Mouse (Mus musculus) embryonic facial prominence, embryonic 12.5 days (tissue): Measurements from ENCODE around the gene Lmntd1. TPM values are rescaled to one million over a fixed set of nuclear protein-coding genes. Genes with fewer than 3 reads are reported as not detected.

Experiments used
- ATAC-seq: fragments of 200-750 bp; cut with Nextera tagmentation; 2 replicates; pipeline ENCODE4 v1.8.0; 2017; ENCODE audit not compliant: insufficient number of reproducible peaks, insufficient read depth, low FRiP score, low TSS enrichment
- H3K27ac ChIP-seq: fragments of 300-500 bp; sonication (generic); 2 replicates; pipeline ENCODE4 v1.5.1; 2016; ENCODE audit warnings: mild to moderate bottlenecking
- H3K27me3 ChIP-seq: fragments of 300-500 bp; sonication (generic); 2 replicates; pipeline ENCODE4 v1.6.1; 2016; ENCODE audit warnings: mild to moderate bottlenecking, moderate library complexity
- H3K36me3 ChIP-seq: fragments of 300-500 bp; sonication (generic); 2 replicates; pipeline ENCODE4 v1.6.1; 2016; ENCODE audit warnings: mild to moderate bottlenecking
- H3K4me1 ChIP-seq: fragments of 300-500 bp; sonication (generic); 2 replicates; pipeline ENCODE4 v1.6.1; 2016
- H3K4me2 ChIP-seq: fragments of 300-500 bp; sonication (generic); replicated peaks from 2 replicates; pipeline ENCODE4 v1.6.1; 2016; ENCODE audit warnings: mild to moderate bottlenecking, moderate library complexity
- H3K4me3 ChIP-seq: fragments of 300-500 bp; sonication (generic); 2 replicates; pipeline ENCODE4 v1.5.1; 2016; ENCODE audit warnings: mild to moderate bottlenecking
- H3K9ac ChIP-seq: fragments of 300-500 bp; sonication (generic); 2 replicates; pipeline ENCODE4 v1.6.1; 2016; ENCODE audit warnings: mild to moderate bottlenecking, moderate library complexity
- H3K9me3 ChIP-seq: fragments of 300-500 bp; sonication (generic); 2 replicates; pipeline ENCODE4 v1.6.1; 2016; ENCODE audit warnings: mild to moderate bottlenecking, moderate library complexity
- whole genome bisulfite sequencing: fragments of 180-500 bp; shearing (Covaris S2); methylation state at CpG from one replicate; pipeline ENCODE4 v1.1.7; 2016; 5-methylcytosine and 5-hydroxymethylcytosine counted together
- polyA plus RNA-seq: library from polyadenylated mRNA; unstranded; fragments of >200 nt; fragmentation: Nextera tagmentation; extraction: Ambion mirVana; gene quantifications from 2 replicates; pipeline ENCODE4 v1.2.1, GENCODE M21; 2016

Gene Lmntd1
- polyA plus RNA-seq, 1 experiment from 2014 or later: 0.19 TPM

DNA sequence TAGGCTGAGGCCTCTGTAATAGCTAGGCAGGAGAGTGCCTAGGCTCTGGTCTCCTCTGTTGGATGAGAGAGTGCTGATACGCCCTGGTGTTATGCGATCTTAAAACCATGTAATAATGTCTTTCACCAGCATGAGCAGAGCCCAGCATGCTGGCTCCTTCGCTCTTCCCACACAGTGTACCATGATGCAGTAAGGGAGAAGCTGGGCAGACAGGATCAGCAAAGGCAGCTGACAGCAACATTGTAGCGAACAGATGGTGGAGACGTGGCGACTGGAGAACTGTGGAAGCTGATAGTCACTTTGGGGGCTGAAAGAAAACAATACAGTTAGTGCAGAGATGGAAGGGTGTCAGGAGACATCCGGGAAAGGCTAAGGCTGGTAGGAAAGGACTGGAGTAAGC is 224.2 kb downstream of the Lmntd1 start:
- no peak overlapping the region for H3K4me2 ChIP-seq
- no peaks in the 10 kb centered on the region for H3K27me3 ChIP-seq
- no peak overlapping the region for H3K4me3 ChIP-seq
- H3K9ac ChIP-seq: no peak overlapping the region
- peak overlapping the region; percentile 80 for H3K27ac ChIP-seq
- H3K4me1 ChIP-seq: peaks cover 28% of the 10 kb centered on the region
- no peaks in the 10 kb centered on the region for H3K36me3 ChIP-seq
- peak; percentile 66 for ATAC-seq
- H3K9me3 ChIP-seq: no peaks in the 10 kb centered on the region
- WGBS: 51% methylated on average over 7 of the region's 7 CpGs

DNA sequence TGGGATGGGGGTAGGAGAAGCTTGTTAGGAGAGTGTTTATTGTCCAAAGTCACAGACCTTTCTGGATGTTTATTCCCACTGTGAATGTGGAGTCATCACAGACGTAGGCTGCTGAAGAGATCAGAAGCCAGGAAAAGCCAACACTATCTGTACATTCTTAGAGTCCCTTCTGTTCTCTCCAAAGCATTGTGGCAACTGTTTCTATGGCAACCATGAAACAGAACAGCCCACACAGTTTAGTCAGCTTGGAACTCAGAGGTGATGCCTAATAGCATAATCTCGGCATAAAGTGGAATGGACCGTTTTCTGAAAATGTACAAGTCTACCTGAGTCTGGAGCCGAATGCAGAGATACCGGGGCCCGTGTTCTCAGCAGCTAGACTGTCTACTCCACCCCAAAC is 226.7 kb downstream of the Lmntd1 start:
- no peak overlapping the region for H3K27ac ChIP-seq
- H3K4me2 ChIP-seq: no peak overlapping the region
- H3K9ac ChIP-seq: no peak overlapping the region
- no peaks in the 10 kb centered on the region for H3K27me3 ChIP-seq
- no peaks in the 10 kb centered on the region for H3K9me3 ChIP-seq
- 79% methylated on average over 6 of the region's 6 CpGs for WGBS
- no peaks in the 10 kb centered on the region for H3K36me3 ChIP-seq
- peaks cover 35% of the 10 kb centered on the region for H3K4me1 ChIP-seq
- H3K4me3 ChIP-seq: no peak overlapping the region
- ATAC-seq: no peak

DNA sequence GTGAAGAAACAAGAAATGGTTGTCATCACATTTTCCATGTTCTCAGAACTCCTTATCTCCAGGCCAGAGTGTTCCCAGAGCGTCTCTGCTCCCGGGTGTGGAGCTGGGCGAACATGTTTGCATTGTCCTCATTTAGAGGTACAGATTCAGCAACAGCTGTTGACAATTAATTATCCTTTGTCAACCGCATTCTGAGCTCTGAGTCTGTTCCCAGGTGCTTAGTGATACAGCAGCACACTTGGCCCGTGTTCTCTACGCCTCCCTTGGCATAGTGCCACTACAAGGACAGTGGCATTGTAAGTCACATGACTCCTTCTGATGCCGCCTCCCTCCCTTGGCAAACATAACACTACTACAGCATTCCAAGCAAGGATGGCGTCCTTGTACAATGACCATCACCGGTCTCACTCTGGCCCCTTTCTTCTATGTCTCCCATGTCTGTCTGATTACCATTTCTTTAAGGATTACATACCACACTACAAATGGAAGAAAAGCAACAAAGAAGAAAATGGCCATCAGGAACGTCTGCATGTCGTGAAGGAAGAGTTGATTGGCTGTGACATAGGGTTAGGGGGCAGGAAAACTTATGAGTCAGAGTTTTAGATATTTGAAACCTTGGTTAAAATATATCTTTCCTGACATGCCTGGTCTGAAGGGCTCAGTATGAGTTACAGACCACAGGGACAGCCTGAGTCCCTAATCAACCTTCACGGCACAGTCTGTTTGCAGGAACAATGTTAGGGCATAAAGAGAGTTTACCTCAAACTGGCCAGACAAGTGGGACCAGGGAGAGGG is 231.3 kb downstream of the Lmntd1 start:
- Histone ChIP-seq H3K4me2 (no peak overlapping the region), H3K27me3 (no peaks in the 10 kb centered on the region), H3K4me1 (peaks cover 20% of the 10 kb centered on the region), H3K9me3 (no peaks in the 10 kb centered on the region), H3K27ac (no peak overlapping the region), H3K36me3 (no peaks in the 10 kb centered on the region), H3K4me3 (no peak overlapping the region), H3K9ac (no peak overlapping the region)
- ATAC-seq: no peak
- 66% methylated on average over 12 of the region's 12 CpGs for WGBS

DNA sequence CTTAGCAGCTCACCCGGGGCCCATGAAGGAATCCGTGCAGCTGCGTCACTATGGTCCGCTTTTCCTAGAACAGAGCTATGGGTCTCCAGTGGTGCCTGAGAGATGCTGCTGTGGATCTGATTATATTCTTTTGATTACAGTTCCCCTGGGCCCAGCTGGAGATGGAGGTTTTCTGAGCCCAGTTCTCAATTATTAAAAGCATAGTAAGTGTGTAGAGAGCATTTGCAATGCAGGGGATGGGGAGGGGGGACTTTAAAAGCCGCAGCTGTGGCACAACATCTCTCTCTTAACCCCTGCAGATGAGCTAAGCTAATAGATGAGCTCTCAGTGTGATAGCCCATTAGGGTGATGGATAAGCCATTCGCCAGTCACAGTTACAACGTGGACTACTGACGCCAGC is 233.2 kb downstream of the Lmntd1 start:
- 87% methylated on average over 8 of the region's 8 CpGs for WGBS

DNA sequence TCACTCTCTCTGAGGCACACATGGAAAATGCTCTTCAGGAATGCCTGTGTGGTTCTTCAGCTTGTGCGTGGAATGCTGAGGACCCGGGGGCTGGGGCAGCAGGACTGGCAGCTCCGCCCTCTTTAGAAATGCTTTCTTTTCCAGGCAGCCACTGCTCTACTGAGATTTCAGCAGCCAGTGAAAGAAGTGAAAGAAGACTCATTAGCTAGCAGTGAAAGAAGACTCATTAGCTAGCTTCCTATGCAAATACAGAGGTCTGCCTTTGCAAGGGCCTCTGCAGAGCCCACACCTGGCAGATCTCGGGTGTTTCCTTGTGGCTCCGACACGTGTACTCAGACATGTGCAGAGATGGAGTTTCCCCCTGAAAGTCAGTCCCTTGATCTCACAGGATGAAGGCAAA is 234.9 kb downstream of the Lmntd1 start:
- peaks cover 15% of the 10 kb centered on the region for H3K4me1 ChIP-seq
- ATAC-seq: no peak
- H3K4me3 ChIP-seq: no peak overlapping the region
- WGBS: 35% methylated on average over 6 of the region's 6 CpGs
- no peak overlapping the region for H3K27ac ChIP-seq
- no peaks in the 10 kb centered on the region for H3K36me3 ChIP-seq
- H3K4me2 ChIP-seq: no peak overlapping the region
- H3K9me3 ChIP-seq: no peaks in the 10 kb centered on the region
- H3K27me3 ChIP-seq: no peaks in the 10 kb centered on the region
- no peak overlapping the region for H3K9ac ChIP-seq

More for the DNA sequence above, 233.2 kb downstream of the Lmntd1 start:
- Histone ChIP-seq H3K36me3 (no peaks in the 10 kb centered on the region), H3K27me3 (no peaks in the 10 kb centered on the region), H3K27ac (no peak overlapping the region), H3K9ac (no peak overlapping the region), H3K4me3 (no peak overlapping the region), H3K4me2 (no peak overlapping the region), H3K4me1 (peaks cover 15% of the 10 kb centered on the region), H3K9me3 (no peaks in the 10 kb centered on the region)
- no peak for ATAC-seq

DNA sequence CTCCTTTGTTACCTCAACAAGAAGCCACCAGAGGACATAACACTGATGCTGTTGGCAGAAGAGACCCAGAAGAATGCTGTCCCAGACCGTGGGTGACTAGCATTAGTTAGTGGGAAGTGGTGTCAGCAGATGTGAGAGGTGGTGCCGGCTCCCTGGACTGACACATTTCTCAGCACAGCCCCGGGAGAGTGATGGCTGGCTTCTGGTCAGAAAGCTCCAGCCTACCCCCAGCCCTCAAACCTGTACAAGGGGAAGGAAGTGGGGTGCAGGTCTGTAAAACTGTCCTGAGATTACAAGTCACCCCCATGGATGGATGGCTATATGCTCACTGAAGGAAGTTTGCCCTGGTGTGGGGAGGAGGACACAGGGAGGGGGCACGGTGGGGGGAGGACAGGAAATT is 235.4 kb downstream of the Lmntd1 start:
- no peak for ATAC-seq
- H3K9ac ChIP-seq: no peak overlapping the region
- H3K4me3 ChIP-seq: no peak overlapping the region
- H3K4me1 ChIP-seq: peaks cover 15% of the 10 kb centered on the region
- no peaks in the 10 kb centered on the region for H3K9me3 ChIP-seq
- WGBS: 67% methylated on average over 4 of the region's 4 CpGs
- no peak overlapping the region for H3K27ac ChIP-seq
- H3K4me2 ChIP-seq: no peak overlapping the region
- H3K27me3 ChIP-seq: no peaks in the 10 kb centered on the region
- H3K36me3 ChIP-seq: no peaks in the 10 kb centered on the region

DNA sequence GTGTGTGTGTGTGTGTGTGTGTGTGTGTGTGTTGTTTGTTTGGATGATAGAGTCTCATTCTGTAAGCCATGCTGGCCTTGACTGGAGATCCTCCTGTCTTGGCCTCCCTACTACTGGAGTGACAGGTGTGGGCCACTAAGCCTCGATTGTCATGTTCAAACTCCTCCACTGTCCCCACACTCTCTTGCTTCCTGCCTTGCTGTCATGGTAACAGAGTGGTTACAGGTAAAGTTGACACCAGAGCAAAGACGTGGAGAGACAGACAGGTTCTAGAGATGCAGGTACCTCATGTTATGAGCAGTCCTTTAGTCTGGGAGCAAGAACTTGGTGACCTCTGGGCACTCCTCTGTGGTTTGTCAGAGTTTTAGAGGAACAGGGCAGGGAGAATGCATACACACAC is 239.7 kb downstream of the Lmntd1 start:
- H3K27ac ChIP-seq: no peak overlapping the region
- no peaks in the 10 kb centered on the region for H3K9me3 ChIP-seq
- 77% methylated on average over 2 of the region's 2 CpGs for WGBS
- H3K4me1 ChIP-seq: peaks cover 10% of the 10 kb centered on the region
- no peak overlapping the region for H3K4me3 ChIP-seq
- no peaks in the 10 kb centered on the region for H3K27me3 ChIP-seq
- ATAC-seq: no peak
- no peak overlapping the region for H3K9ac ChIP-seq
- H3K36me3 ChIP-seq: no peaks in the 10 kb centered on the region
- no peak overlapping the region for H3K4me2 ChIP-seq

DNA sequence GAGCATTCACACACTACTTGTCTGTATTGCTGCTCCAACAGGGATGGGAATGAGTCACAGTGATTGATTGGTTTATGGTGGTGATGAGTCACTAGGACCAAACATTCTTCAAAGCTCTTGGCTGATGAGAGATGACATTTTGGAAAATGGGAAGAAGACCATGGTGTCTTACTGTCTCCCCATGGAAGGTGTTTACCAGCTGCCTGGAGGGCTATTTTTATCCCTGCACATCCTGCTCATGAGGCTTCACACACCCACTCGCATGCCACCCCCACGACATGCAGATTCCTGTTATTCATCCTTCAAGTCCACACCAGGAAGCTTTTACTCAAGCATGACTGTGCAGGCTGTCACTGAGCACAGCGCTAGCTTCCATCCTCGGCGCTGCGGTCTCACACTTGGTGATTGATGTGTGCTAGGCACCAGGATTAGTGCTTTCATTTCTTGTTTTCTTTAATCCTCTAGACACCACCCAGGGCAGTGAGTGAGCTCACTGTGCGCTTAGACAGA is 240.4 kb downstream of the Lmntd1 start:
- H3K9ac ChIP-seq: no peak overlapping the region
- no peak overlapping the region for H3K4me2 ChIP-seq
- 57% methylated on average over 7 of the region's 7 CpGs for WGBS
- H3K27ac ChIP-seq: no peak overlapping the region
- no peaks in the 10 kb centered on the region for H3K27me3 ChIP-seq
- no peaks in the 10 kb centered on the region for H3K9me3 ChIP-seq
- H3K4me1 ChIP-seq: peaks cover 10% of the 10 kb centered on the region
- ATAC-seq: no peak
- no peak overlapping the region for H3K4me3 ChIP-seq
- H3K36me3 ChIP-seq: no peaks in the 10 kb centered on the region

DNA sequence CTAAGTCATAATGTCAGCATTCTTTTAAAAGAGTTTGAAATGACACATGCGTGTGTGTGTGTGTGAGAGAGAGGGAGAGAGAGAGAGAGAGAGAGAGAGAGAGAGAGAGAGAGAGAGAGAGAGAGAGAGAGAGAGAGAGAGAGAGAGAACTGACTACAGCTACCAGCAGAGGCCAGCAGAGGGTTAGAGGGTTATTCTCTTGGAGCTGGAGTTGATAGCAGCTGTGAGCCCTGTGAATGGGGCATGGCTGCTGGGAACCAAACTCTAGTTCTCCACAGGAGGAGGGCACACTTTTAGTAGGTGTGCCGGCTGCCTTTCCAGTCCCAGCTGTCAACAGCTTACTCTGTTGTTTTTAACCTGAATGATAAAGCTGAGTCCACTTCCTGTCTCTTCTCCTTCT is 242.1 kb downstream of the Lmntd1 start:
- Histone ChIP-seq H3K36me3 (no peaks in the 10 kb centered on the region), H3K9me3 (no peaks in the 10 kb centered on the region), H3K27me3 (no peaks in the 10 kb centered on the region), H3K4me1 (peaks cover 9% of the 10 kb centered on the region), H3K27ac (no peak overlapping the region), H3K4me2 (no peak overlapping the region), H3K4me3 (no peak overlapping the region), H3K9ac (no peak overlapping the region)
- no peak for ATAC-seq
- WGBS: 55% methylated on average over 2 of the region's 2 CpGs

DNA sequence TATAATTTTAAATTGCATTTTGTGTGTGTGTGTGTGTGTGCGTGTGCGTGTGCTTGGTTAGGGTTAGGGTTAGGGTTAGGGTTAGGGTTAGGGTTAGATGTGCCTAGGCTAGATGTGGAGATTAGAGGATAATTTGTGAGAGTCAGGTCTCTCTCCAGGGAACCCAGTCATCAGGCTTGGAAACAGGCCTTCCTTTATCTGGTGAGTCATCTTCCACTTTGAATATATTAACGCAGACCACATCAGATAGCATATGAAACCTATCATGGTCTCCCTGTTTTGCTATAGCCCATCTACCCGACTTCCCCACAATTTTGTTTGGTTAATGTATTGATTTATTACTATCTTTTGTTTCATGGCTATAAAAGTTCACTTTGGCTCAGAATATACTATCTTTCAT is 242.5 kb downstream of the Lmntd1 start:
- no peak overlapping the region for H3K4me2 ChIP-seq
- no peaks in the 10 kb centered on the region for H3K27me3 ChIP-seq
- no peak for ATAC-seq
- no peaks in the 10 kb centered on the region for H3K36me3 ChIP-seq
- no peak overlapping the region for H3K27ac ChIP-seq
- no peak overlapping the region for H3K9ac ChIP-seq
- WGBS: 68% methylated on average over 4 of the region's 4 CpGs
- no peak overlapping the region for H3K4me3 ChIP-seq
- H3K9me3 ChIP-seq: no peaks in the 10 kb centered on the region
- peaks cover 9% of the 10 kb centered on the region for H3K4me1 ChIP-seq

DNA sequence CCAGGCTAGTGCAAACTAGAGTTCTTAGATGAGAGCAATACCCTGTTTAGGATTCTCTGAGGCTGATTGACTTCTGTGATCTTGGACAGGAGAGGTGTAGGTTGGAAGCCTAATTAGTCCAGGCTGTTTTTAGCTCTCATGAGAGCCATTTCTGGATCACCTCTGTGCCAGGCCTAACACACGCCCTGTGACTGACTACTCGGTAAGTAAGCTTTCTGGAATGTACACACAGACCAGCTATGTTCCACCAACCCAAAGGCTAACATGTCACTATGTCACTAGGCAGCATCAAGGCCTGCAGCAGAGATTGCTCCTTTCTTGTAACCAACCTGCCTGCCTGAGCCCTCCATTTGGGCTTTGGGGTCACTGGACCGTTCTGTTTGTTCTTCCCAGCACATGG is 243.8 kb downstream of the Lmntd1 start:
- Histone ChIP-seq H3K27me3 (no peaks in the 10 kb centered on the region), H3K36me3 (no peaks in the 10 kb centered on the region), H3K4me1 (peaks cover 9% of the 10 kb centered on the region), H3K9ac (no peak overlapping the region), H3K4me3 (no peak overlapping the region), H3K27ac (no peak overlapping the region), H3K4me2 (no peak overlapping the region), H3K9me3 (no peaks in the 10 kb centered on the region)
- 53% methylated on average over 3 of the region's 3 CpGs for WGBS
- ATAC-seq: no peak

DNA sequence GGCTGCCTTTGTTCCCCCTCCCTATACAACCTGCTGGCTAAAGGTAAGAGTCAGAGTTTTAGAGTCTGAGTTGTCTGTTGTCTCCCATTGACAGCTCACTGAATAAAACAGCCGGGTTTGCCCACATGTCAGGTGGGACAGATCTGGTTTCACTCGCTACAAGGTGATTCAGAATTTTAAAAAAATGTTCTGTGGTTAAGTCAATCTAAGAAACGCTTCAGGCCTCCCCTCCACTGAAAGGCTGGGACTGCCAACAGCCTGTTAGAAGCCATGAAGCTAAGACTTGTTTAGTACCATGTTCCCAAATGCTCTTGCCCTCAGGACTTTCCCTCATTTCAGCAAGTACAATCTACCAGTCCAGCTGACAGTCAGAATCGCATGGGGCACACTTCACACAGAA is 244.8 kb downstream of the Lmntd1 start:
- WGBS: 28% methylated on average over 4 of the region's 4 CpGs
- 0 out of 2 replicates have a peak overlapping the region, but pooled peaks have one; percentile 0 for H3K27ac ChIP-seq
- peaks cover 11% of the 10 kb centered on the region for H3K4me1 ChIP-seq
- H3K27me3 ChIP-seq: no peaks in the 10 kb centered on the region
- H3K4me2 ChIP-seq: no peak overlapping the region
- no peak overlapping the region for H3K9ac ChIP-seq
- no peaks in the 10 kb centered on the region for H3K9me3 ChIP-seq
- no peak overlapping the region for H3K4me3 ChIP-seq
- no peaks in the 10 kb centered on the region for H3K36me3 ChIP-seq
- ATAC-seq: no peak
